Mouse (Mus musculus) kidney, embryonic 15.5 days (tissue): ENCODE results near the gene Spag6. TPM values are rescaled to one million over a fixed set of nuclear protein-coding genes. Genes with fewer than 3 reads are reported as not detected.

Experiments used
- ATAC-seq: fragments of 200-750 bp; cut with Nextera tagmentation; replicated peaks from 2 replicates; pipeline ENCODE4 v1.8.0; 2017; ENCODE audit warnings: moderate TSS enrichment; ENCODE audit not compliant: low FRiP score
- H3K27ac ChIP-seq: fragments of 300-500 bp; sonication (generic); 2 replicates; pipeline ENCODE4 v1.5.1; 2015; ENCODE audit warnings: mild to moderate bottlenecking, inconsistent platforms
- H3K27me3 ChIP-seq: fragments of 300-500 bp; sonication (generic); 2 replicates; pipeline ENCODE4 v1.6.1; 2015; ENCODE audit warnings: inconsistent platforms
- H3K36me3 ChIP-seq: fragments of 300-500 bp; sonication (generic); 2 replicates; pipeline ENCODE4 v1.6.1; 2015; ENCODE audit warnings: inconsistent platforms
- H3K4me1 ChIP-seq: fragments of 300-500 bp; sonication (generic); 2 replicates; pipeline ENCODE4 v1.6.1; 2015; ENCODE audit warnings: inconsistent platforms
- H3K4me2 ChIP-seq: fragments of 300-500 bp; sonication (generic); 2 replicates; pipeline ENCODE4 v1.6.1; 2015; ENCODE audit warnings: moderate library complexity, mild to moderate bottlenecking, inconsistent platforms
- H3K4me3 ChIP-seq: fragments of 300-500 bp; sonication (generic); replicated peaks from 2 replicates; pipeline ENCODE4 v1.5.1; 2015; ENCODE audit warnings: mild to moderate bottlenecking, inconsistent platforms
- H3K9ac ChIP-seq: fragments of 300-500 bp; sonication (generic); 2 replicates; pipeline ENCODE4 v1.6.1; 2015; ENCODE audit warnings: mild to moderate bottlenecking, inconsistent platforms
- H3K9me3 ChIP-seq: fragments of 300-500 bp; sonication (generic); replicated peaks from 2 replicates; pipeline ENCODE4 v1.6.1; 2016; ENCODE audit warnings: inconsistent platforms
- WGBS: fragments of 180-500 bp; shearing (Covaris S2); methylation state at CpG from one replicate; pipeline ENCODE4 v1.1.7; 2015; ENCODE audit warnings: mixed read lengths; 5-methylcytosine and 5-hydroxymethylcytosine counted together
- polyA plus RNA-seq: library from polyadenylated mRNA; unstranded; fragments of >200 nt; fragmentation: Nextera tagmentation; extraction: Ambion mirVana; gene quantifications from 2 replicates; pipeline ENCODE4 v1.2.1, GENCODE M21; 2015

The Spag6 gene
- polyA plus RNA-seq, 1 experiment from 2014 or later, result not detected

DNA sequence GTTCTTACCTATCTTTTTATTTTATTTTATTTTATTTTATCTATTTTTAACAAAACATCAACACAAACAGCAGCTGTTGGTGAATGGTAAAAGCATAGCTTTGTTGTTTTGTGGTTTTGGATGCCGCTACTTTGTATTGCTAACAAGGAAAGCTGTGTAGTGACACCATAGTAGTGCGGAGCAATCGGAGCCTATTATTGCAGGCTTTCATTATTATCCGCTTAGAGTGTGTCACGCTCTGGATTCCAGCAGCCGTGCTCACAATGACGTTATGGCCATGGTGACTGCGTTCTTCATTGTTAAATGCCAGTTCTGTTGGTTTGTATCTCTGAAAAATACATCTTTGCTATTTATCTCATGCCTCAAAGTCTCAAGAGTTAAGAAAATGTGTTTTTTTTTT lies 103.9 kb downstream of the Spag6 start:
- no peaks in the 10 kb centered on the region for H3K9me3 ChIP-seq
- H3K27me3 ChIP-seq, result peaks cover 61% of the 10 kb centered on the region
- H3K36me3 ChIP-seq, result no peaks in the 10 kb centered on the region
- H3K9ac ChIP-seq, result no peak overlapping the region
- 72% methylated on average over 8 of the region's 8 CpGs for WGBS
- H3K4me1 ChIP-seq, result peaks cover 23% of the 10 kb centered on the region
- ATAC-seq, result no peak
- H3K4me2 ChIP-seq, result no peak overlapping the region
- no peak overlapping the region for H3K4me3 ChIP-seq
- H3K27ac ChIP-seq, result no peak overlapping the region

DNA sequence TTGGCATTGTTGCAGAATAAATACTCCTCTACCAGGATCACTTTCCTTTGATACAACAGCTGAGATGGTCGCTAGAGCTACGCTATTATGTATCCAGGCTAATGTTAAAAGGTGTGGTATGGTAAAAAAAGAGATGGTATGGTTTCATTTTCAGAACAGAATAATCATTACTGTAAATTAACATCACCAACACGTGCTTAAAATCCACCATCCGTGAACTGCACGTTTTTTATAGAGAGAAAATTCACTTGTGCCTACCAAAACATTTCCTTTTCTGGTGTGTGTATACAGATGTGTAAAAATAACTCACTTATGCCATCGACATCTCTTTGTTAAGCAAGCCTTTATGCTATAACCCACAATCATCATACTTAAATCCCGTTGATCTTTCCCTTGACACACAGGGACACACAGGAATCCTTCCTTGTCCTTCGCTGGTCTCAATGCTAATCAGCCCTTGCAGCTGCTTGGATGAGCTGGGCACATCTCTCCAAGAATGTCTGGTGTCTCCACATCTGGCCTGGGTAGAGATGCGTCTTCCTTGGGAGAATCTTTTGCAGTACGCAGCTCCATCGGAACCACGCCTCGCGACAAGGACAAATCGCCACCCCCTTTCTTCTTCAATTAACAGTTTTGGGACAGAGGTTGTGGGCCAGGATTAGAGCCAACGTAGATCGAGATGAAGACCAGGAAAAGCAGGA lies 105.6 kb downstream of the Spag6 start:
- no peaks in the 10 kb centered on the region for H3K36me3 ChIP-seq
- peaks cover 23% of the 10 kb centered on the region for H3K4me1 ChIP-seq
- H3K9ac ChIP-seq, result 0 out of 2 replicates have a peak overlapping the region, but pooled peaks have one; percentile 18
- H3K27me3 ChIP-seq, result peaks cover 76% of the 10 kb centered on the region
- WGBS, result 11% methylated on average over 17 of the region's 17 CpGs
- peak overlapping the region; percentile 79 for H3K4me2 ChIP-seq
- H3K4me3 ChIP-seq, result peak overlapping the region; percentile 44
- ATAC-seq, result no peak
- H3K27ac ChIP-seq, result no peak overlapping the region
- no peaks in the 10 kb centered on the region for H3K9me3 ChIP-seq

Other genes starting within 250 kb of the Spag6 start
- 205 and 229 TPM in 2 replicates for gene Commd3, start 21.6 kb upstream of the Spag6 start, polyA plus RNA-seq
- 29.0 and 35.9 TPM in 2 replicates for gene Bmi1, start 17.0 kb upstream of the Spag6 start, polyA plus RNA-seq